Mouse (Mus musculus): ENCODE data around the gene 9530002B09Rik. TPM values are rescaled to one million over a fixed set of nuclear protein-coding genes. Genes with fewer than 3 reads are reported as not detected.

Gene 9530002B09Rik
- total RNA-seq (2022) = not detected

- DNase-seq = no peak
Measured at GRCm38 (mm10) chr4:122688975-122689374, at the start of gene 9530002B09Rik. Gene 9530002B09Rik, plus strand, starts transcription at chr4:122689275.

Other genes with a start within 250 kb of the 9530002B09Rik start
- 100 to 1,000 TPM in 2 of 4 experiments, 10 to 100 TPM in 2; 71.3 to 138 (median 106) TPM for gene Ppt1, start 147.0 kb downstream of the 9530002B09Rik start, total RNA-seq (2022)
- gene Cap1, start 196.8 kb downstream of the 9530002B09Rik start, total RNA-seq (2022) = 100 to 1,000 TPM; 134 to 181 (median 168) TPM

Data from adrenal gland, adult 8-10 months (tissue).